Mouse (Mus musculus): ENCODE measurements at regions not wholly inside any gene's neighbourhood (a gene's known extent, or its start where the extent isn't known, plus 50 kb on each side); places are given as distances from the start of the nearest gene placed in this dataset.

DNA sequence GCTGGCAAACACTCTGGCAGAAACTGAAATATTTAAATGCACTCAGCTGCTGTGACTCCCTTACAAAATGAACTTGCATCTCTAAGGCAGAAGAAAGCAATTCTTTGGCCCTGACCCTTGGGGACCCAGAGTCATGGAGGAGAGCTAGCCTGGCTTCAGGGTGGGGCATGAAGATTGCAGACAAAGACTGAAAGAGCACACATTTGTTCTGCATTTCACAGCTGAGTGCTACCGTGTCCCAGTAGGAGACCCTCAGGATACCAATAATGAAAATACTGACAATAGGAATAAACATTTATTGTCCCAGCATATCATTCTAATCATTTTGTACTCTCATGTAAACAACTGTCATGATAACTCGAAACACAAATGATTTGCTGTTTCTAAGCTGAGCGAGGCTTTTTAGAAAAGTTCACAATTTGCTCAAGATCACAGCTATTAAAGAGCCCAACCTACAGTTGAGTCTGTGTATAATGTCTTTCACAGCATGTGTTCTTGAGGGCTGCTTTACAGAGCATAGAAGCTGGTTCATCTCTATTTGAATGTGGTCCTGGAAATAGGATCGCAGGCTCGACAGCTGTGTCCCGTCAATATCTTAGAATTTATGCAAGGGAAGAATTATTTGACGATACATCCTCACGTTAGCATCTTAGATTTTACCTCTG lies 490.1 kb downstream of the Dhx35 start:
- H3K9me3 ChIP-seq (replicated peaks; ENCODE audit: insufficient read depth, low read length) = no peaks in the 10 kb centered on the region
- no peak overlapping the region for H3K27ac ChIP-seq (ENCODE audit: control insufficient read depth, low read depth, low read length)
- H3K4me3 ChIP-seq (ENCODE audit: control insufficient read depth in 1 of 2, insufficient read depth in 1 of 2, low read depth in 2 of 2, low read length in 2 of 2) = no peak overlapping the region

DNA sequence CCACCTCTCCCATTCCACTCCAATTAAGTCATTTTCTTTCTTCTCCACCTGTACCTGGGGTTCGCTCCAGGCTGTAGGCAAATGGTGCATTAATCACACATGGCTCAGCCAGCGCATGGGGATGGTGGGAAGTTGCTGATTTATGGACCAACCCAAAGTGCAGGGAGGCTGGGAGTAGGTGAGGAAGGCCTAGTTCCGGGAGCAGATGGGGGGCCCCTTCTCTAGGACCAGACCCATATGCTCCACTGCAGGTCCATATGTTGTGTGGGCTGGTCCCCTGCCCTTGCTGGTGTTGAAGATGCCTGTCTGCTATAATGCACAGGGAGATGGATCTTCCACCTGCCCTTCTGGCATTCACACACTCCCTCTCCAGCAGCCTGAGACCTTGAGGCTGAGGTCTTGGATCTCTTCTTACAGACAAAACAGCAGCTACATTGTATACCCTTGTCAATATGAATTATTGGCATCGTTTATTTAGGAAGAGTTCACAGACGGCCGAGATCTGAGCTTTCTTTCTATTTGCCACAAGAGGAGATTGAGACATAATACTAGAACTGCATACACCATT lies 493.5 kb downstream of the Dhx35 start:
- H3K9ac ChIP-seq (ENCODE audit: control insufficient read depth, low read depth, low read length, poor library complexity, severe bottlenecking) = no peak overlapping the region
- no peak for DNase-seq (ENCODE audit: low read depth, low spot score)
- no peaks in the 10 kb centered on the region for H3K9me3 ChIP-seq (replicated peaks; ENCODE audit: insufficient read depth, low read length)
- no peaks in the 10 kb centered on the region for H3K27me3 ChIP-seq (ENCODE audit: control insufficient read depth in 1 of 2, insufficient read depth in 2 of 2, low read length in 2 of 2)
- H3K36me3 ChIP-seq (ENCODE audit: control insufficient read depth in 1 of 2, insufficient read depth in 2 of 2, low read length in 2 of 2) = no peaks in the 10 kb centered on the region
- TF ChIP-seq POLR2AphosphoS5 (IDR thresholded peaks at IDR 0.05; ENCODE audit: borderline replicate concordance, low read depth, low read length) = no peak
- no peak for TF ChIP-seq HCFC1 (IDR thresholded peaks at IDR 0.05; ENCODE audit: low read depth, low read length)
- TF ChIP-seq ZNF384 (IDR thresholded peaks at IDR 0.05; ENCODE audit: low read depth, low read length) = no peak
- TF ChIP-seq TBP (IDR thresholded peaks at IDR 0.05; ENCODE audit: low read depth, low read length) = no peak
- TF ChIP-seq BHLHE40 (IDR thresholded peaks at IDR 0.05; ENCODE audit: borderline replicate concordance, low read depth, low read length) = no peak
- TF ChIP-seq SIN3A (IDR thresholded peaks at IDR 0.05; ENCODE audit: low read length) = no peak
- TF ChIP-seq MYC (IDR thresholded peaks at IDR 0.05; ENCODE audit: low read depth, low read length) = no peak
- no peak for TF ChIP-seq CHD2 (IDR thresholded peaks at IDR 0.05; ENCODE audit: low read length)
- no peak for TF ChIP-seq ETS1 (IDR thresholded peaks at IDR 0.05; ENCODE audit: low read depth, low read length)
- TF ChIP-seq MXI1 (IDR thresholded peaks at IDR 0.05; ENCODE audit: low read depth, low read length) = no peak
- no peak for TF ChIP-seq EP300 (IDR thresholded peaks at IDR 0.05; ENCODE audit: low read depth in 1 of 2, low read length in 2 of 2)
- no peak for TF ChIP-seq RAD21 (IDR thresholded peaks at IDR 0.05; ENCODE audit: low read depth, low read length)
- TF ChIP-seq TAL1 (IDR thresholded peaks at IDR 0.05; ENCODE audit: low read length) = no peak
- no peak for TF ChIP-seq SMC3 (IDR thresholded peaks at IDR 0.05; ENCODE audit: low read depth, low read length)
- TF ChIP-seq MAZ (IDR thresholded peaks at IDR 0.05; ENCODE audit: low read depth, low read length) = no peak
- no peak for TF ChIP-seq NRF1 (IDR thresholded peaks at IDR 0.05; ENCODE audit: insufficient read depth, low read depth, low read length, poor library complexity, severe bottlenecking)
- TF ChIP-seq KAT2A (conservative IDR thresholded peaks at IDR 0.05; ENCODE audit: low read depth, low read length) = no peak
- TF ChIP-seq ZMIZ1 (IDR thresholded peaks at IDR 0.05; ENCODE audit: low read depth, low read length) = no peak
- no peak for TF ChIP-seq E2F4 (IDR thresholded peaks at IDR 0.05; ENCODE audit: borderline replicate concordance, low read depth, low read length)
- H3K4me1 ChIP-seq (ENCODE audit: control insufficient read depth in 1 of 2, insufficient read depth in 2 of 2, low read length in 2 of 2) = no peaks in the 10 kb centered on the region
- H3K27ac ChIP-seq (ENCODE audit: control insufficient read depth, low read depth, low read length) = no peak overlapping the region
- no peak overlapping the region for H3K4me3 ChIP-seq (ENCODE audit: control insufficient read depth in 1 of 2, insufficient read depth in 1 of 2, low read depth in 2 of 2, low read length in 2 of 2)
- no peaks in the 10 kb centered on the region for H3K79me2 ChIP-seq (ENCODE audit: control insufficient read depth, insufficient read depth, low read length, poor library complexity)

More for the DNA sequence above, 490.1 kb downstream of the Dhx35 start:
- no peaks in the 10 kb centered on the region for H3K36me3 ChIP-seq (ENCODE audit: control insufficient read depth in 1 of 2, insufficient read depth in 2 of 2, low read length in 2 of 2)
- DNase-seq (ENCODE audit: low read depth, low spot score) = no peak
- no peaks in the 10 kb centered on the region for H3K79me2 ChIP-seq (ENCODE audit: control insufficient read depth, insufficient read depth, low read length, poor library complexity)
- H3K9ac ChIP-seq (ENCODE audit: control insufficient read depth, low read depth, low read length, poor library complexity, severe bottlenecking) = no peak overlapping the region
- H3K27me3 ChIP-seq (ENCODE audit: control insufficient read depth in 1 of 2, insufficient read depth in 2 of 2, low read length in 2 of 2) = no peaks in the 10 kb centered on the region
- H3K4me1 ChIP-seq (ENCODE audit: control insufficient read depth in 1 of 2, insufficient read depth in 2 of 2, low read length in 2 of 2) = no peaks in the 10 kb centered on the region
- TF ChIP-seq GABPA (IDR thresholded peaks at IDR 0.05; ENCODE audit: low read depth, low read length) = no peak
- no peak for TF ChIP-seq ETS1 (IDR thresholded peaks at IDR 0.05; ENCODE audit: low read depth, low read length)
- TF ChIP-seq POLR2AphosphoS5 (IDR thresholded peaks at IDR 0.05; ENCODE audit: borderline replicate concordance, low read depth, low read length) = no peak
